Mouse (Mus musculus) neural tube, embryonic 14.5 days (tissue): ENCODE results near the gene Mfsd6l. TPM values are rescaled to one million over a fixed set of nuclear protein-coding genes. Genes with fewer than 3 reads are reported as not detected.

Source experiments
- polyA plus RNA-seq: library from polyadenylated mRNA; unstranded; fragments of >200 nt; fragmentation: Nextera tagmentation; extraction: Ambion mirVana; gene quantifications from 2 replicates; pipeline ENCODE4 v1.2.1, GENCODE M21; 2014

The Mfsd6l gene
- polyA plus RNA-seq, 1 experiment from 2014 or later: not detected

Other genes with a start within 250 kb of the Mfsd6l start
- gene Ntn1, start 155.4 kb upstream of the Mfsd6l start, polyA plus RNA-seq: 14.9 and 15.7 TPM in 2 replicates
- gene Pik3r5, start 124.1 kb upstream of the Mfsd6l start, polyA plus RNA-seq: 1.2 and 2.6 TPM in 2 replicates
- gene Pik3r6, start 53.2 kb upstream of the Mfsd6l start, polyA plus RNA-seq: 0.79 and 1.9 TPM in 2 replicates
- not detected in 2 replicates for gene Ccdc42, start 30.8 kb downstream of the Mfsd6l start, polyA plus RNA-seq
- 92.2 and 112 TPM in 2 replicates for gene Myh10, start 135.4 kb downstream of the Mfsd6l start, polyA plus RNA-seq